Mouse (Mus musculus) retina, postnatal 1 day (tissue): ENCODE data around the gene Nhlrc2.

ENCODE experiments used
- DNase-seq: peaks from one replicate; pipeline ENCODE4 v3.0.0-alpha.2; 2012

Gene Nhlrc2

GRCm38 (mm10) chr19:56565358-56565757 is 17.3 kb downstream of the Nhlrc2 start:
- peak; percentile 27 for DNase-seq

DNA sequence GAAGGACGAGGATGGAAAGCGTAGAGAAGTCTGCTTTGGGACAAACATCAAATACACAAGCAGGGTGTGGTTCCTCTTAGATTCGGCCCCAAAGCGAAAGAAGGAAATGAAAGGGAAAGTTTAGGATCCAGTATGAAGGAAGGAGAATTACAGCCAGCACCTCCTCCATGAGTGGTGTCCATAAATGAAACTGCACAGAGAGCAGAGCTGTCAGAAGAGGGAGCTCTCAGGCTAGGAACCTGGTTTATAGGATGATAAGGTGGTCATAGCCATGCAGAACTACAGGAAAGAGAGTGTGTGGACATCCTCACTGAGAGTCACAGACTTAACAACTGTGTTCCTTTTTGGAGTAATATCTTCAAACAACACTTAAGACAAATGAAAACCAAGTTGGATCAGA is 18.0 kb downstream of the Nhlrc2 start:
- DNase-seq, result peak; percentile 54

DNA sequence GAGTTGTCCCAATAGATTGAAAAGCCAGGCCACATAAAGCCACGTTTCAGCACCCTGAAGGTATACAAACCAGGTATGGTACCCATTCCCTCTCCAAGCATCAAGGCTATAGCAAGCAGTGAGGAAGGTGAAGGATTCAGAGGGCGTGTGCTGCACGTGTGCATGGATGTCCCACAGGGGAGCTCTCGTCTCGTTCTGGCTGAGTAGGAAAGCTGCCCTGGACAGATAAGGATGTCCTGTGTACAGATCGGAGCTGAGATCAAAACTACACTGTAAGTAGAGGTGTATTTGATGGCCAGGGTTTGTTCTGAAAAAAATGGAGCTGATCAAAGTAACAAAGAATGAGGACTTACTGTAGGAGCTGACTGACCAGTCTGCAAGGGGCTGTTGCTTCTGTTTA is 18.9 kb downstream of the Nhlrc2 start:
- DNase-seq, result no peak

DNA sequence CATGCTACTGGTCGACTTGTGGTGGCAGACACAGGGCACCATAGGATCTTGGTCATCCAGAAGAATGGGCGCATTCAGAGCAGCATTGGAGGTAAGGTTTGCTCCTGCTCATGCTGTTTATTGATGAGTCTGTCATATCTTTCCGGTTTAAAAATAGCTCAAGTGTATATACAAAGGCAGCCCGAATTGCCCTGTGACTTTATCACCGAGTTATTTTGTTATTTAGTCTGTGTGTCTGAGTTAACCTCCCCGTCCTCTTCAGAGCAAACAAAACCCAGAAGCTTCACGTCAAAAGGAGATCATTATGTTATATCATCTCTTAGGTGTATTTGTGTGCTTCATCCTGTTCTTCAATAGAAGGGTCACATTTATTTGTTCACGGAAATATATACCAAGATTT is 22.7 kb downstream of the Nhlrc2 start:
- DNase-seq, result no peak

- peak; percentile 55 for DNase-seq
Measured at GRCm38 (mm10) chr19:56571234-56571633, 23.2 kb downstream of the Nhlrc2 start.

DNA sequence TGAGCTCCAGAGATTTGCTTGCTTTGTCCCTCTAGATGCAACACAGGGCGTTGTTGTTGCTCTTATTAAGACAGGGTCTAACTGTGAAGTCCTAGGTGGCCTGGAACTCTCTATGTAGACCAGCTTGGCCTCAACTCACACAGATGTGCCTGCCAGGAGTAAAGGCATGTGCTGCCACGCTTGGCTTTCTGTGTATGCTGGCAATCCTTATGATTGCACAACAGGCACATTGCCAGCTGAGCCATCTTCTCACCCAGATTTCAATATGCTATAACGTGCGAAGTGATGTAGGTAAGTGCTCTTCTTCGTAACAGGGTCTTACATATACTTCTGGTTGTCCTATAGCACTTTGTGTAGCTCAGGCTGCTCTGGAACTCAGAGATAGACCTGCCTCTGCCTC is 23.9 kb downstream of the Nhlrc2 start:
- no peak for DNase-seq

GRCm38 (mm10) chr19:56573184-56573583 is 25.1 kb downstream of the Nhlrc2 start:
- DNase-seq, result peak; percentile 24

- no peak for DNase-seq
Measured at GRCm38 (mm10) chr19:56577801-56578200, 29.7 kb downstream of the Nhlrc2 start.

GRCm38 (mm10) chr19:56581981-56582380 is 33.9 kb downstream of the Nhlrc2 start:
- no peak for DNase-seq

DNA sequence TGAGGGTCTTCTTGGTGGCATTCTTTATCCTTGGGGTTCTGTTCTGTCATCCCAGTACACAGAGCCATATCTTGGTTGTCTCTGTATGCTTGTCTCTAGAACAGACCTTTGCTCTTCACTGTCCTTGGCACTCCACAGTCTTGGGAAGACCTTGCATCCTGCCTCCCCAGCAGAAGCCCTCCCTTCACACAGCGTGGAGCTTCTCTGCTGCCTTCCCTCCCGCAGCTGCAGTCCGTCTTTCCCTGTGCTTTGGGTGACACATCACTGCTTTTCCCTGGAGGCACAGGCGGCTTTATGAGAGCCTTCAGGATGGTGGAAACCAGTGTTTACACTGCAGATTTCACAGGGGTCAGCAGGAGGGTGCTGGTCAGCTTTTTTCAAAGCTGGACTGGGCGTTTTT is 35.7 kb downstream of the Nhlrc2 start:
- DNase-seq, result no peak

DNA sequence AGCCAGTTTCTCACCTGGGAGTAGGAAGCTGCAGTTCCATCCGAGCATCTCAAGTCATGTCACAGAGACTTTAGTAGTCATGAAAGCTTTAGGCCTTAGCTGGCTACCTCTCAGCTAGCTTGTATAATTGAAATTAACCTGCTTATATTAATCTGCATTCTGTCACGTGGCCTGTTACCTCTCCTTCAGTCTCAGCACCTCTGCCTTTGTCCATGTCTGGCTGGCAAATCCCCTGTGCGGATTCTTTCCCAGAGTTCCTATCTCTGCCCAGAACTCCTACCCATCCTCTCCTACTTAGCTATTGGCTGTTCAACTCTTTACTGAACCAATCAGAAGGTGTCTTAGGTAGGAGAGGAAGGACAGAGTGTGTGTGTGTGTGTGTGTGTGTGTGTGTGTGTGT is 36.2 kb downstream of the Nhlrc2 start:
- no peak for DNase-seq

GRCm38 (mm10) chr19:56586320-56586719 is 38.3 kb downstream of the Nhlrc2 start:
- no peak for DNase-seq

- DNase-seq, result no peak
Measured at GRCm38 (mm10) chr19:56588205-56588626, 40.2 kb downstream of the Nhlrc2 start.

DNA sequence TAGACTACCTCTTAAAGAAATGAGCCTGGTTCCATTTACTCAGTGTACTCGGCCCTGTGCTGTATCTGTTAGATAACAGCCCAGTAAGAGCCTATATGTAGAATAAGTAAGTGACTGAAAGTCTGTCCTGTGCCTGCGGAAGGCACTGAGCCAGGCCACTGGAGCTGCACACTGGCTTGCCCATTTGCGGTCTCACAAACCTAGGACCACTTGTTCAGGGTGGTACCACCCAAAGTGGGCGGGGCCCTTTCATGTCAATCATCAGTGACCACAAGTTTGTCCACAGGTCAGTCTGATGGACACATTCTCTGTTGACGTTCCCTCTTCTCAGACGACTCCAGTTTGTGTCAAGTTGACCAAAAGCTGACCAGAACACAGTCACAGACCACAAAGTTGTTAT is 40.9 kb downstream of the Nhlrc2 start:
- no peak for DNase-seq

DNA sequence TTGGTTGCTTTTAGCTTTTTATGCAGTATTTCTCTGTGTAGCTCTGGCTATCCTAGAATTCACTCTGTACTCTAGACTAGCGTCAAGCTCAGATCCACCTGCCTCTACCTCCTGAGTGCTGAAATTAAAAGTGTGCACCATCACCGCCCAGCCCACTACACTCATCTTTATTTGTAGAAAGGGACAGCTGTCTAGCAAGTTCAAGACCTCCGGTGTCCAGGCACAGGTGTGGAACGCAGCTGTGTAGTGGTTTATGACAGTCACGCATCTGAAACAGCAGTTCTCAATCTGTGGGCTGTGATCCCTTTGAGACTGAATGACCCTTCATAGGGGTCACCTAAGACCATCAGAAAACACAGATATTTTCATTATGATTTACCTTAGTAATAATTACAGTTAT is 41.4 kb downstream of the Nhlrc2 start:
- no peak for DNase-seq

GRCm38 (mm10) chr19:56590250-56590649 is 42.2 kb downstream of the Nhlrc2 start:
- no peak for DNase-seq

DNA sequence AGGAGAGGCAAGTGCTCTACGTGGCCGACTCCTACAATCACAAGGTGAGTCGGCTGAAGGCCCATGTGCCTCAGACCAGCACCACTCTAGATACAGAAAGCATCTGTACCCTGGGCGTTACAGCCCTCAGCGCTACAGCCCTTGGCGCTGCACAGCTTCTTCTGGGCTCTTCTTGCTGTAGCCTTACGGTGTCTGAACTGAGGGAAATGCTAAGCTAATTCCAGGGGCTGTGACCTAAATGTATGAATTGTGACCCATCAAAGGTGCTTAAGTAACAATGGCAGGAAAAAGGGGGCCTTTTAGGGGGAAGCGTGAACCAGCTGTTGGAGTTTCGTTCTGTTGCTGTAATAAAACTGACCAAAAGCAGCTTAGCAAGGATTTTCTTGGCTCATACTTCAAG is 44.4 kb downstream of the Nhlrc2 start:
- peak; percentile 30 for DNase-seq

DNA sequence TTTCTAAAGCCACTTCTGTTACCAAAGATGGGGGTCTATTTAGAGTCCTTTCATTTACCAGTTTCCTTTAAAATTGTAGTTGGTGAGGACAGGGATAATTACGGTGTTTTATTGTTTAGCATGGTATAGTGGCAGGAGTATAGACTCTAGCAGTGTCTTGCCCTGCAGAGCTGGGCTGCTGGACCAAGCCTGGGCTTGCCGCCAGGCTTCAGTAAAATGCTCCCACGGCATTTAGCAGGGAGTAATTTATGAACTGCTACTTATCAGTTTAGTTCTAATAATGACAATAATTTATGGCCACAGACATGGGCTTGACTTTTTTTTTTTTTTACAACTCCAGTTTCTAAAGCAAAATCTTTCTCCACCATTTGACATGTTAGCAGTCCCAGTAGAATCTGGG is 51.9 kb downstream of the Nhlrc2 start:
- DNase-seq, result no peak

DNA sequence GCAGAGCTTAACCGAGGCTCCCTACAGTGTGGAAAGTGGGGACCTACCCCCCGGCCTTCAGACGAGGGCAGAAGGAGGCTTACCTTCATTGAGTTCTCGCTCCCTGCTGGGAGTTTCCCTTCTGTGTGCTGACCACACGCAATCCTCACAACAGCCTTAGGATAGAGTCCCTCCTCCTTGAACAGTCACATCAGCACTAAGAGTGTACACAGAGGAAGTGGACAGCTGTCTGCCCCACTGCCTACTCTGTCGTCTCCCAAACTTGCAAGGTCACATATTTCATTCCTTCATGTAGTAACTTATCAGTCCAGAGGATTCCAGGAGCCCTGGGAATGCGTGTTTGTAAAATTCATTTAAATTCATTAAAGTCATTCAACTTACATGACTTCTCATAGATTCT is 52.7 kb downstream of the Nhlrc2 start:
- no peak for DNase-seq

- DNase-seq, result no peak
Measured at GRCm38 (mm10) chr19:56601901-56602347, 53.9 kb downstream of the Nhlrc2 start.

DNA sequence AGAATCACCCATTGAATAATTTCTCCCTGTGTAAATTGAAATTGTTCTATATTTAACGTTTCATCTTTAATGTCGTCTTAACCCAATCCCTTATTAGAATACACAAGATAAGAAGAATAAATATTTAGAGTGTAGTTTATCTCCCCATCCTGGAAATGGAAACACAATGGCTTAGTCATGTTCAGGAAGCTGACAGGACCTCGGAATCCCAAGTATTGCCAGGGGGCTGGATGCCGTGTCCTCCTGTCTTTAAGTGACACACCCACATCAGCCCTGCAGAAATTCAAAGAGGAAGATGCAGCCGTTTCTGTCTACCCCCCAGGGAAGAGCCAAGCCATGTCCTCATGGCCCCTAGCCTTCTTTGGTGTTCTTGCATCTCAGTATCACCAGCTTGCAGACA is 60.9 kb downstream of the Nhlrc2 start:
- DNase-seq, result no peak

GRCm38 (mm10) chr19:56614131-56614530 is 66.1 kb downstream of the Nhlrc2 start:
- no peak for DNase-seq

- peak; percentile 30 for DNase-seq
Measured at GRCm38 (mm10) chr19:56618845-56619244, 70.8 kb downstream of the Nhlrc2 start.

GRCm38 (mm10) chr19:56619546-56619945 is 71.5 kb downstream of the Nhlrc2 start:
- no peak for DNase-seq

DNA sequence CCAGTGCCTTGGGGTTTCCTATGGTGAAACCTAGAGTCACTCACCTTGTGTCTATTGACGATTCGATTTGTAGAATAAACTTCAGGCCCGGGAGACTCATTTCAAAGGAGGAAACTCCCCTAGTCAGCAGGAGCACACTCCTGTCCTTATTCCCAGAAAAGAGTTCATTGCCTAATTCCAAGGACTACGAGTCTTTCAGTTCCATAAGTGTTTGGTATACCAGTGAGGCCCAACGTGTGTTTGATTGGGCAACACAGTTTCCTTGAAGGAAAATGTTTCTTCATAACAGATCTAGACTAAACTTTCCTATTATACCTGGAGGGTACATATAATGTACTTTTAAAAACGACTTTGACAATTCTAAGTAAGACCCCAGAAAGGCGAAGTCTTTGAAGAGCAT is 73.8 kb downstream of the Nhlrc2 start:
- no peak for DNase-seq

DNA sequence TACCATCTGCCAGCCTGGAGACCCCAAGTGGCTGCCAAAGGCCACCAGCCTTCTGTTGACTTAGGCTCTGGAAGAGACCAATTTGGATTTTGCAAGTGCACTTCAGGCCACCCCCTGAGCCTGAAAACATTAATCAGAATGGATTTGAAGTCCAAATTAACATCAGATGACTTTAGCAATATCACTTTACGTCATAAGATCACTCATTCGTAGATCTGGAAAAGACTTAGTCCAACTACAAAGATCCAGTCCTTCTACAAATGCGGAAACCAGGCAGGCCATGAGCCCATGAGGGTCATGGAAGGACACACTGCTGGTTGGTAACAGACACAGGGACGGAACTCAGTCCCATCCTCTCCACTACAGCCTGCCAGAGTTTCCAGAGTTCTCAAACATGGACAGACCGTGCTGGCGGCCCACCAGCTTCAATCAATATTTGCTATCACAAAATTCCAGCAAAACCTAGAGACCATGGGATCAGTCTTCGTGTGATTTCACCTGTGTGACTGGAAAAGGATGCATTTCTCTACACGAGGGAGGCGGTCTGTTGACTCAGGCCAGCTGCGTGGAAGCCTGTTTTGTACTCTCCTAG is 79.9 kb downstream of the Nhlrc2 start:
- no peak for DNase-seq
